Mouse (Mus musculus): Measurements from ENCODE around the gene Bpifb2. TPM values are rescaled to one million over a fixed set of nuclear protein-coding genes. Genes with fewer than 3 reads are reported as not detected.

Bpifb2 gene
- polyA plus RNA-seq, 1 experiment from 2014 or later, result not detected

DNA sequence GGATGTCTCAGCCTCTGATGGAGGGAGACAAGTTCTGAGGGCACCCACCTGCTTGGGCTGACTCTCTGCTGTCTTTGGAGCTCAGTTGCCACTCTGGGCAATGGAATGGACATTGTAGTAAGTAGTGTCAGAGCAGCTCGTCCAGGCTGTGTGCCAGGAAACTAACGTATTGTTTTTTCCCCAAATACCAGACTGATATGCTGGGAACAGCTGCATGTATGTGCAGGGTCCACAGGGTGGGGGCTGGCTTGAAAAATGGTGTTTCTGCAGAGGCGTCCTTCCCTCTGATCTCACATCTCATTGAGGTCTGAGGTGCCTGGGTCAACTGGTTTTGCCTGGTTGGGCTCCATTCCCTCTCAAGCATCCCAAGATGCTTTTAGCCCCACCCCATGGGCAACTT is 14.1 kb upstream of the Bpifb2 start:
- no peak overlapping the region for H3K27ac ChIP-seq

DNA sequence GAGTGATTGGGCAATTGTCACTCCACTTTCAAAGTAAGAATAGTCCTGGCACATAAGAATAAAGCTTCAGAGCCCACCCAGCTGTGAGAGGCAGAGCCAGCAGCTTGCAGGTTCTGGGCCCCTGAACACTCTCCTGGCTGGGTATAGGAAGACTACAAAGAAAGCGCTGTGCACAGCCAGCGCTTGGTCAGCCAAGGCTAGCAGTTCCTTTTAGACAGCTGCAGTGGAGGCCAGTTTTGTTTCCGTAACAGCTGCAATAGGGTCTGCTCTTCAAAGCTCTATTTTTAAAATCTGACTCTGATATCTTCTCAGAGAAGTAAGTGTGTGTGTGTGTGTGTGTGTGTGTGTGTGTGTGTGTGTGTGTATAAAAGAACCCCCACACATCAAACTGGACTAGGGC is 12.9 kb upstream of the Bpifb2 start:
- Histone ChIP-seq H3K4me3 (no peak overlapping the region), H3K27ac (no peak overlapping the region), H3K9me3 (no peaks in the 10 kb centered on the region), H3K4me1 (no peaks in the 10 kb centered on the region), H3K4me2 (replicated peaks) (no peak overlapping the region), H3K27me3 (no peaks in the 10 kb centered on the region), H3K9ac (no peak overlapping the region), H3K36me3 (no peaks in the 10 kb centered on the region)
- 74% methylated on average over 3 of the region's 3 CpGs for WGBS
- ATAC-seq (ENCODE audit: insufficient number of reproducible peaks, insufficient read depth, low FRiP score, low TSS enrichment), result no peak

More for the DNA sequence above, 14.1 kb upstream of the Bpifb2 start:
- Histone ChIP-seq H3K9me3 (no peaks in the 10 kb centered on the region), H3K4me1 (no peaks in the 10 kb centered on the region), H3K27me3 (no peaks in the 10 kb centered on the region), H3K9ac (no peak overlapping the region), H3K4me2 (replicated peaks) (no peak overlapping the region), H3K36me3 (no peaks in the 10 kb centered on the region), H3K4me3 (no peak overlapping the region)
- WGBS, result 59% methylated on average over 3 of the region's 3 CpGs
- no peak for ATAC-seq (ENCODE audit: insufficient number of reproducible peaks, insufficient read depth, low FRiP score, low TSS enrichment)

DNA sequence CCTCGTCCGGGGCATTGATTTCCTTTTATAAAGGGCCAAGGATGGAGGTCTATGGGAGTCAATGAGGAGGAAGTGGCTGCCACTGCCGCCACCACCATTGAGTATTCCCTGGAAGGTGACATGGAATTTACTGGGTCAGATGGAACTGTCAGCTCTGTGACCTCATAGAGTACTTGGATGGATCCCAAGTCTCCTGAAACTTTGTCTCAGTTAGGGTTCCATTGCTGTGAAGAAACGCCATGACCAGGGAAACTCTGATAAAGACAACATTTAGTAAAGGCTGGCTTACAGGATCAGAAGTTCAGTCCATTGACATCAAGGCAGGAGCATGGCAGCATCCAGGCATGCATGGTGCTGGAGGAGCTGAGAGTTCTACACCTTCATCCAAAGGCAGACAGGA is 3.9 kb upstream of the Bpifb2 start, which contains the start of gene Sun5:
Sun5 (minus strand) TSS at position 101 of the 400 bp plus-strand sequence.
- H3K4me3 ChIP-seq, result no peak within 1 kb of the TSS
- no peak for ATAC-seq (ENCODE audit: insufficient number of reproducible peaks, insufficient read depth, low FRiP score, low TSS enrichment)
- H3K27ac ChIP-seq, result no peak within 1 kb of the TSS
- no peaks in the 10 kb centered on the region for H3K4me1 ChIP-seq
- no peak within 1 kb of the TSS for H3K4me2 ChIP-seq (replicated peaks)
- no peak within 1 kb of the TSS for H3K9ac ChIP-seq
- no peaks in the 10 kb centered on the region for H3K36me3 ChIP-seq
- no peaks in the 10 kb centered on the region for H3K9me3 ChIP-seq
- H3K27me3 ChIP-seq, result no peaks in the 10 kb centered on the region
- WGBS, result 83% methylated on average over 4 of the region's 4 CpGs

DNA sequence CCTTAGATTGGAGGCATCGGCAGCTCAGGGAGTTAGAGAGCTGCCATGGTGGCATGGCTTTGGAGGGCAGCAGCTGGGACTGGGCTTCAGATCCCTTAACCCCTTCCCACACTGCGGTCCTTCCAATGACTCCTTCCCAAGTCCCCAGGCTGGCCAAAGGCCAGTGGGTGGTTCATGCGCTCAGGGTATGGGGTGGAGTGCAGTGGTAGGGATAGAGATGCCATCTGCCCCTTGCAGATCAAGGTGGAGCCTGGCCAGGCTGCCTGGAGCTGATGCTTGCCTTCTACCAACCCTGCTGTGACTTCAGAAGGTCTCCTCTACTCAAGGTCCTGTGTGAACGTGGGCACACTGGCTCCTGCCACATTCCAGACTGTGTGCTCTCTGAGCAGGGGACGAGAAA is 24.3 kb downstream of the Bpifb2 start:
- Histone ChIP-seq H3K27ac (no peak overlapping the region), H3K9me3 (no peaks in the 10 kb centered on the region), H3K36me3 (no peaks in the 10 kb centered on the region), H3K9ac (no peak overlapping the region), H3K4me1 (no peaks in the 10 kb centered on the region), H3K4me3 (no peak overlapping the region), H3K27me3 (no peaks in the 10 kb centered on the region), H3K4me2 (replicated peaks) (no peak overlapping the region)
- ATAC-seq (ENCODE audit: insufficient number of reproducible peaks, insufficient read depth, low FRiP score, low TSS enrichment), result no peak
- 91% methylated on average over 5 of the region's 5 CpGs for WGBS

DNA sequence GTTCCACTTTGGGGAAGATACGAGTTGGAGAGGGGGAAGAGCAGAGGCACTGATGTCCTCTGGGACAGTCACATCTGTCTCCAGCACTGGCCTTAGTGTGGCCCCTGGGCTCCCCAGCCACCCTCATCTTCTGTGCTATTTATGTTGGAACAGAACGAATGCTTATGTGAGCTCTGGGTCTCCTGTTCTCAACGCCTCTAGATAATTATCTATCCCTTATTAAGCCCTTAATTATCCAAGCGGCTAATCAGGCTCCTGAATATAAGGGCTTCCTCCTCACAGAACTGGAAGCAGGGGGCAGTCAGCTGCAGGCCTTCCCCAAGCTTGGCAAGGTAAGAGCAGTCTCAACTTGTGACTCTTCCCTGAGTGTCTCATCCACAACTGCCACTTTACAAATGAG is 25.2 kb downstream of the Bpifb2 start, which contains the start of gene Bpifb6:
Bpifb6 (plus strand) TSS at position 301 of the 400 bp plus-strand sequence.
- H3K9me3 ChIP-seq, result no peaks in the 10 kb centered on the region
- no peak for ATAC-seq (ENCODE audit: insufficient number of reproducible peaks, insufficient read depth, low FRiP score, low TSS enrichment)
- H3K36me3 ChIP-seq, result no peaks in the 10 kb centered on the region
- no peak within 1 kb of the TSS for H3K9ac ChIP-seq
- no peaks in the 10 kb centered on the region for H3K27me3 ChIP-seq
- no peaks in the 10 kb centered on the region for H3K4me1 ChIP-seq
- no peak within 1 kb of the TSS for H3K4me2 ChIP-seq (replicated peaks)
- WGBS, result 75% methylated on average over 4 of the region's 4 CpGs
- H3K4me3 ChIP-seq, result no peak within 1 kb of the TSS
- no peak within 1 kb of the TSS for H3K27ac ChIP-seq

DNA sequence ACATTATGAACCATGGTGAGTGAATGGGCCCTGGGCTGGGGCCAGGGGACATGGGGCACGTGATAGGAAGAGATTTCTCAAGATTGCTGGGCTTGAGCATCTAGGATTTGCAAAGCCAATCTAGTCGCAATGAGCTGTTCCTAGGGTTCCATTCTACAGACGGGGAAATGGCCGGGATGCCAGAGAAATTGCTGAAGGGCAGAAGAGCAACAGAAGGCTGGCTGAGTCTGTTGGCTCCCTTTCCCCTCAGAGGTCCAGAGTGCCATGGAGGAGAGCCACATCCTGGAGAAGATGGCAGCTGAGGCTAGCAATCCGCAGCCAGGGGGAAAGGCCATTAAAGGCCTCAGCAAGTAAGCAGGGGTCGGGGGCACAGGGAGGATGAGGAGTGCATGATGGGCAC is 27.9 kb downstream of the Bpifb2 start:
- H3K4me1 ChIP-seq, result no peaks in the 10 kb centered on the region
- no peaks in the 10 kb centered on the region for H3K36me3 ChIP-seq
- no peak overlapping the region for H3K9ac ChIP-seq
- H3K4me3 ChIP-seq, result no peak overlapping the region
- H3K4me2 ChIP-seq (replicated peaks), result no peak overlapping the region
- 78% methylated on average over 6 of the region's 6 CpGs for WGBS
- no peaks in the 10 kb centered on the region; the same call in 1 of the 2 replicates for H3K27me3 ChIP-seq
- no peaks in the 10 kb centered on the region for H3K9me3 ChIP-seq
- no peak overlapping the region for H3K27ac ChIP-seq
- no peak for ATAC-seq (ENCODE audit: insufficient number of reproducible peaks, insufficient read depth, low FRiP score, low TSS enrichment)

DNA sequence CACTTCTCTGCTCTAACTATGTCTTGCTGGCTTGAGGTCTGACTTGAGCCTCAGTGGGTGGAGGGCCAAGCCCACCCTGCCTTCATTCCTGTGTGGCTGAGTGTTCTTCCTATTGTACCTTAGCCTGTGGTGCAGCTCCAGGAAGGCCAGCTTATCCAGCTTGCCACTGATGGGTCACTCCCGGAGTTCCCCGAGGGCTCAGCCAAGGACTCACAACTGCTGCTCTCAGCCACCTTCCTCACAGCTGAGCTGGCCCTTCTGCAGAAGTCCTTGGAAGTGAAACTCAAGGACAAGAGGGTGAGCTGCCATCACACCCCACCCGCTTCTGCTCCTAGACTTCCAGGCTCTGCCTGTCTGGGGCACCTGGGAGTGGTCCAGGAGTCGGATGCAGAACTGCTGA is 31.8 kb downstream of the Bpifb2 start:
- Histone ChIP-seq H3K36me3 (no peaks in the 10 kb centered on the region), H3K4me1 (no peaks in the 10 kb centered on the region), H3K9ac (no peak overlapping the region), H3K9me3 (no peaks in the 10 kb centered on the region), H3K27ac (no peak overlapping the region), H3K27me3 (no peaks in the 10 kb centered on the region; the same call in 1 of the 2 replicates), H3K4me3 (no peak overlapping the region), H3K4me2 (replicated peaks) (no peak overlapping the region)
- no peak for ATAC-seq (ENCODE audit: insufficient number of reproducible peaks, insufficient read depth, low FRiP score, low TSS enrichment)
- 91% methylated on average over 4 of the region's 4 CpGs for WGBS

DNA sequence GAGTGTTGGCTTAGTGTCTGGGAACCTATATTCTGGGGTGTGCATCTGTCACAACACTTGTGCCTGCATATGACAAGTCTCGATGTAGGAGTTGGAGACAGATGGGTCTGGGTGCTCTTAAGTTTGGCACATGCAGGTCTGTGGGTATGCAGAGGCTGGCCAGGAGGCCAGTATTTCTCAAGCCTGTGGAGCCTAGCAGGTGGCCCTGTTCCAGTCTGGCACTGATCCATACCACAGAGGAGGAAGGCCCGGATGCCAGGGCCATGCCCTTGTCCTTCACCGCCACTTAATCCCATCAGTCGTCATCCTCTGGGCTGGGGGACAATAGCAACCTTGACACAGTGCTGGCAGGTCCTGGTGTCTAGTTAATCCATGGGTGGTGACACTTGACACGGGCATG is 39.3 kb downstream of the Bpifb2 start:
- Histone ChIP-seq H3K27me3 (no peaks in the 10 kb centered on the region), H3K4me1 (no peaks in the 10 kb centered on the region), H3K36me3 (no peaks in the 10 kb centered on the region), H3K4me2 (replicated peaks) (no peak overlapping the region), H3K27ac (no peak overlapping the region), H3K4me3 (no peak overlapping the region), H3K9ac (no peak overlapping the region), H3K9me3 (no peaks in the 10 kb centered on the region)
- WGBS, result 71% methylated on average over 5 of the region's 5 CpGs
- no peak for ATAC-seq (ENCODE audit: insufficient number of reproducible peaks, insufficient read depth, low FRiP score, low TSS enrichment)

DNA sequence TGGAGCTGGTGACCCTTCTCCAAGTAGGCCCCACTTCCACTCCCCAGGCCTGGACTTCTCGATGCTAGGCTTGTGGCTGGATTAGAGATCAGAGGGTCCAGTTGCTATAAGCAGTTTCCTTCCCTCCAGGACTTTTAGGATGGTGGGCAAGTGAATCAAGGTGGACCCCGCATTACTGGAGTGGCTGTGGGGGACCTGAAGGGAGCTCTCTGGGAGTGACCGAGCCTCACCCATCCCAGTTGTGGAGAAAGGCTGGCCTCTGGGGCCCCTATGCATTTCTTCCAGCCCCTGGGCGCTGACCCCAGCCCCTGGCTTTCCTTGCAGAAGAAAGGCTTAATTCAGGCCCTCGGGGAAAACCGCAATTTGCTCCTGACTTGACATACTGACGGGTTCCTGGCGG is 43.1 kb downstream of the Bpifb2 start, which contains the start of gene Bpifb3:
Bpifb3 (plus strand) TSS at position 301 of the 400 bp plus-strand sequence.
- ATAC-seq (ENCODE audit: insufficient number of reproducible peaks, insufficient read depth, low FRiP score, low TSS enrichment), result no peak
- no peaks in the 10 kb centered on the region for H3K4me1 ChIP-seq
- H3K4me3 ChIP-seq, result no peak within 1 kb of the TSS
- H3K9ac ChIP-seq, result no peak within 1 kb of the TSS
- H3K36me3 ChIP-seq, result no peaks in the 10 kb centered on the region
- 49% methylated on average over 8 of the region's 8 CpGs for WGBS
- no peaks in the 10 kb centered on the region for H3K9me3 ChIP-seq
- H3K4me2 ChIP-seq (replicated peaks), result no peak within 1 kb of the TSS
- H3K27me3 ChIP-seq, result no peaks in the 10 kb centered on the region
- no peak within 1 kb of the TSS for H3K27ac ChIP-seq

DNA sequence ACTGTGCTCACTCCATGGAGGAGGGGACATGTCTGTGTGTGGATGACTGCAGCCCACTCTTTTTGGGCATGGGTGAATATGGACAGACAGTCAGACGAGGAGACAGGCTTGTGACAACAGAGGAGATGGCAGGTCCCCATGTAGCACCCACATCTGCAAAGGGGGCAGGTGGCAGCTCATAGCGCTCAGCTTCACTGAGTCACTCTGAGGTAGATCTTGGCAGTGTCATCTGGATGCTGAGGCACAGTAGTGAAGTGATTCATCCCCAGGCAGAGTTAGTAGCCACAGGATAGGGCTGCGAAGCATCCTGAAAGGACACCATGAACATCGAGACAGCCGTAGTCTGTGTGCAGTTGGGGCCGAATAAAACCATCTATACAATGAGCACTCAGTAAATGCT is 46.4 kb downstream of the Bpifb2 start:
- Histone ChIP-seq H3K9ac (no peak overlapping the region), H3K27ac (no peak overlapping the region), H3K4me2 (replicated peaks) (no peak overlapping the region), H3K9me3 (no peaks in the 10 kb centered on the region), H3K4me1 (no peaks in the 10 kb centered on the region), H3K36me3 (no peaks in the 10 kb centered on the region), H3K27me3 (no peaks in the 10 kb centered on the region), H3K4me3 (no peak overlapping the region)
- WGBS, result 87% methylated on average over 6 of the region's 6 CpGs
- no peak for ATAC-seq (ENCODE audit: insufficient number of reproducible peaks, insufficient read depth, low FRiP score, low TSS enrichment)

DNA sequence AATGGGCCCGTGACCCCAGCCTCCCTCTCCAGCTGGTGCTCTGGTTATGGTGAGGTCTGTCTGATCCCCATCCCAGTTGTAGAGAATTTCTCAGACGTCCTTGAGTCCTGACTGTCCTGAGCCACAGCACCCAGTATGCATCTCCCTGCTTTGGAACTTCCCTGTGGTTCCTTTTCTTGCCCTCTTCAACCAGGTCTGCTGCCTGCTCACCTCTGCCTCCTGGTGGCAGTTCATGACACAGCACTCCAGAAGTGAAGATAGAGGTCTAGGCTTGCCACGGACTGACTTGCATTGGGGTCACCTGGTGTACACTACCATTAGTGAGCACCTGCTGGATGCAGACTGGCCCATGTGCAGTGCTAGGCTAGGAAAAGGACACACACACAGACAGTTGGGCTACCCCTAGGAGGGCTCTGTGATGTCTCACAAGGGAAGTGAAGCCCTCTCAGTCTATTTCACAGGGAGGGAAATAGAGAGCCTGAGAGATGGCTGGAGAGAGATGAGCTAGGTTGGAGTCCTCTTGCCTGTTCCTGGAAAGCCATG is 55.1 kb downstream of the Bpifb2 start:
- Histone ChIP-seq H3K36me3 (no peaks in the 10 kb centered on the region), H3K9me3 (no peaks in the 10 kb centered on the region), H3K4me2 (replicated peaks) (no peak overlapping the region), H3K9ac (no peak overlapping the region), H3K27me3 (no peaks in the 10 kb centered on the region), H3K4me1 (no peaks in the 10 kb centered on the region), H3K27ac (no peak overlapping the region), H3K4me3 (no peak overlapping the region)
- 44% methylated on average over 3 of the region's 3 CpGs for WGBS
- no peak for ATAC-seq (ENCODE audit: insufficient number of reproducible peaks, insufficient read depth, low FRiP score, low TSS enrichment)

DNA sequence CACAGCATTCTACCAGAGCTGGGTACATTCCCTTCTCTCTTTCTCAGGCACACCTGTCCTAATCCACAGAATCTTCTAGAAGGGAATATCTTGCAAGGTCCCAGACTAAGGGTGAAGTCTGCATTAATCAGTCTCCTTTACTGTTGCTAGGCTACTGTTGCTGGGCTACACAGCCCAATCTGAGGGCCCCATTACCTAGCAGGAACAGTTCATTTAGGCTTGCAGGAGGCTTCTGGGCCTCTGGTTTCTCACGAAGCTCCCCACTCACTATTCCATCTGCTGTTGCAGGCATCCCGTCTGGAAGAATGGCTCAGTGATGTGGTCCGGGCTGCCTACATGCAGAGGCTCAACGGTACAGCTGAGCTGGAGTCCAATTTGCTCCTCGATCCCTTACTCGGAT is 56.3 kb downstream of the Bpifb2 start:
- H3K27me3 ChIP-seq, result no peaks in the 10 kb centered on the region
- no peaks in the 10 kb centered on the region for H3K4me1 ChIP-seq
- H3K4me3 ChIP-seq, result no peak overlapping the region
- 73% methylated on average over 6 of the region's 6 CpGs for WGBS
- H3K27ac ChIP-seq, result no peak overlapping the region
- ATAC-seq (ENCODE audit: insufficient number of reproducible peaks, insufficient read depth, low FRiP score, low TSS enrichment), result no peak
- no peak overlapping the region for H3K9ac ChIP-seq
- H3K4me2 ChIP-seq (replicated peaks), result no peak overlapping the region
- H3K9me3 ChIP-seq, result no peaks in the 10 kb centered on the region
- no peaks in the 10 kb centered on the region for H3K36me3 ChIP-seq

DNA sequence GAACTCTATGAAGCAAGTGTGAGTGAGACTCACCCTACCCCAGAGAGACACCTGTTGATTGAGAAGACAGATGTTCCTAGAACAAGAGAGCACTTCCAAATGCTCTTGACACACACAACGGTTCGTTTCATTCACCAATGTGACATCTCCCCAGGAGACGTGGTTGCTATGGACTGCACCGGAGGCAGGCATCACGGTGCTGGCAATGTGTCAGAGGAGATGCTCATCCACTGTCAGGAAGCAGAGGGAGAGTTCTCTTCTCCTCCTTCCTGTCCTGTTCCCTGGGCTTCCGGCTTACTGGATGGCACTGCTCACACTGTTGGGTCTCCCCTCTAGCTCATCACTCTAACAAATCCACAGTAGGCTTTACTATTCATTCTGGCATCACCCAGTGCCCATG is 58.5 kb downstream of the Bpifb2 start:
- no peak for ATAC-seq (ENCODE audit: insufficient number of reproducible peaks, insufficient read depth, low FRiP score, low TSS enrichment)
- H3K9ac ChIP-seq, result no peak overlapping the region
- H3K4me3 ChIP-seq, result no peak overlapping the region
- H3K4me2 ChIP-seq (replicated peaks), result no peak overlapping the region
- H3K27ac ChIP-seq, result no peak overlapping the region
- H3K4me1 ChIP-seq, result no peaks in the 10 kb centered on the region
- H3K36me3 ChIP-seq, result no peaks in the 10 kb centered on the region
- WGBS, result 84% methylated on average over 6 of the region's 6 CpGs
- no peaks in the 10 kb centered on the region for H3K9me3 ChIP-seq
- H3K27me3 ChIP-seq, result no peaks in the 10 kb centered on the region
